Mouse (Mus musculus) myocyte (in vitro differentiated cells): ENCODE measurements around the gene Rtn4. TPM values are rescaled to one million over a fixed set of nuclear protein-coding genes. Genes with fewer than 3 reads are reported as not detected.

Experiments used
- H3K27me3 ChIP-seq: one replicate; pipeline ENCODE4 v1.6.1; 2011; ENCODE audit not compliant: control insufficient read depth, insufficient read depth, insufficient read length
- H3K36me3 ChIP-seq: one replicate; pipeline ENCODE4 v1.6.1; 2011; ENCODE audit not compliant: control insufficient read depth, insufficient read depth
- H3K4me2 ChIP-seq: one replicate; pipeline ENCODE4 v1.6.1; 2011; ENCODE audit warnings: low read depth, control low read depth
- H3K4me3 ChIP-seq: one replicate; pipeline ENCODE4 v1.5.1; 2011; ENCODE audit warnings: mild to moderate bottlenecking, control low read depth, moderate library complexity
- H3K79me2 ChIP-seq: one replicate; pipeline ENCODE4 v1.6.1; 2011; ENCODE audit not compliant: control insufficient read depth, insufficient read depth
- H3ac ChIP-seq: one replicate; pipeline ENCODE4 v1.6.1; 2011; ENCODE audit not compliant: control insufficient read depth, insufficient read length
- CEBPB ChIP-seq: IDR thresholded peaks from 2 replicates; pipeline ENCODE4 v1.6.1; 2011; ENCODE audit warnings: mild to moderate bottlenecking, moderate library complexity; ENCODE audit not compliant: poor library complexity, insufficient read depth, severe bottlenecking
- E2F4 ChIP-seq: IDR thresholded peaks from one replicate; pipeline ENCODE4 v1.6.1; 2011; ENCODE audit warnings: mild to moderate bottlenecking, control low read depth, moderate library complexity; ENCODE audit not compliant: insufficient read depth
- MAX ChIP-seq: IDR thresholded peaks from one replicate; pipeline ENCODE4 v1.6.1; 2011; ENCODE audit warnings: low read depth, mild to moderate bottlenecking, control low read depth
- MYOD1 ChIP-seq, 3 experiments: IDR thresholded peaks; one replicate each; pipeline ENCODE4 v1.6.1; 2011; ENCODE audit warnings: control low read depth in 2 of 3, low read depth in 2 of 3, mild to moderate bottlenecking in 2 of 3, moderate library complexity in 1 of 3; ENCODE audit not compliant: insufficient read length in 2 of 3, control insufficient read depth in 1 of 3
- MYOG ChIP-seq, 3 experiments: IDR thresholded peaks; one replicate each; pipeline ENCODE4 v1.6.1; 2011; ENCODE audit warnings: control low read depth in 2 of 3, low read depth in 2 of 3, mild to moderate bottlenecking in 2 of 3; ENCODE audit not compliant: insufficient read length in 2 of 3, control insufficient read depth in 1 of 3, insufficient read depth in 1 of 3
- POLR2A ChIP-seq: IDR thresholded peaks from one replicate; pipeline ENCODE4 v1.6.1; 2011; ENCODE audit warnings: low read depth, mild to moderate bottlenecking, control low read depth, moderate library complexity; ENCODE audit not compliant: insufficient read length
- POLR2AphosphoS2 ChIP-seq: IDR thresholded peaks from one replicate; pipeline ENCODE4 v1.6.1; 2011; ENCODE audit warnings: low read depth, control low read depth; ENCODE audit not compliant: insufficient read length
- REST ChIP-seq: IDR thresholded peaks from one replicate; pipeline ENCODE4 v1.6.1; 2011; ENCODE audit warnings: mild to moderate bottlenecking, control low read depth, moderate library complexity; ENCODE audit not compliant: insufficient read depth, insufficient read length
- SRF ChIP-seq: IDR thresholded peaks from one replicate; pipeline ENCODE4 v1.6.1; 2011; ENCODE audit warnings: low read depth; ENCODE audit not compliant: control insufficient read depth, insufficient read length
- TCF12 ChIP-seq: IDR thresholded peaks from one replicate; pipeline ENCODE4 v1.6.1; 2011; ENCODE audit warnings: mild to moderate bottlenecking, control low read depth; ENCODE audit not compliant: poor library complexity, insufficient read depth, severe bottlenecking
- TCF3 ChIP-seq: IDR thresholded peaks from one replicate; pipeline ENCODE4 v1.6.1; 2011; ENCODE audit warnings: low read depth, control low read depth; ENCODE audit not compliant: insufficient read length
- USF1 ChIP-seq: IDR thresholded peaks from one replicate; pipeline ENCODE4 v1.6.1; 2011; ENCODE audit warnings: low read depth, mild to moderate bottlenecking, control low read depth, moderate library complexity
- polyA plus RNA-seq: library from polyadenylated mRNA; unstranded; fragments of >200 nt; fragmentation: generic; extraction: Trizol; gene quantifications from one replicate; pipeline ENCODE4 v1.2.1, GENCODE M21; 2012; ENCODE audit warnings: missing spikeins

Gene Rtn4
- polyA plus RNA-seq, 1 experiment = 309 TPM

DNA sequence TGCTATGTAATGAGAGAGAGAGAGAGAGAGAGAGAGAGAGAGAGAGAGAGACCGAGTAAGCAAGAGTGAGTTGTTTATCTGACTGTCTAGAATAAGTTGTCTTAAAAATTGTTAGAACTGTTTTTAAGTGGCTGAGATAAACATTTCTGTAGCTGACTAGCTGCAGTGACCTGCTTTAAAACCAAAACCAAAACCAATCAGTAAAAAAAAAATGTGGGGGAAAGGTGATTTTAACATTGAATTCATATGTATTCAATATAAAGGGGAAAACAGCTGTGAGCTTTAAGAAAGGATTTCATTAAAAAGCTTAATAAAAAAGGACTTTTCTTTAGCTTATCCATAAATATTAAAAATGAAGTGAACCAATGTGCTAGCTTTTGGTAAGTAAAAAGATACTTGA, 26.9 kb downstream of the Rtn4 start:
- H3ac ChIP-seq = no peak overlapping the region
- peak overlapping the region; percentile 14 for H3K4me3 ChIP-seq
- TF ChIP-seq MAX (no peak), MYOD1 (IDR thresholded peaks at IDR 0.05; ENCODE audit: control insufficient read depth in 1 of 3, insufficient read length in 2 of 3, low read depth in 2 of 3) (no peak)
- peaks cover 3% of the 10 kb centered on the region for H3K36me3 ChIP-seq
- H3K27me3 ChIP-seq = no peaks in the 10 kb centered on the region
- H3K4me2 ChIP-seq = peak overlapping the region; percentile 51
- peaks cover 100% of the 10 kb centered on the region for H3K79me2 ChIP-seq

DNA sequence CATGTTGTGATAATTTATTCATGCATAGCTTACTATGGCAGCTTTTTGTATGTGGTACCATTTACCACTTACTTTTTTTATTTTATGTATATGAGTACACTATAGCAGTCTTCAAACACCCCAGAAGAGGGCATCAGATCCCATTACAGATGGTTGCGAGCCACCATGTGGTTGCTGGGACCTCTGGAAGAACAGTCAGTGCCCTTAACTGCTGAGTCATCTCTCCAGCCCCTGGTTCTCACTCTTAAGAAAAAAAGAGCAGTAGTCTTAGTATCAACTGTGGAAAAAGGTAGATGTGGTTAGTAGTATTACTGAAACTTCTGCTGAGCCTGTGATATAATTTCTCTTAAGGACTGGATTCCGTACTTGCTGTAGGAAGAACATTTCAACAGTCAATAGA, 31.5 kb downstream of the Rtn4 start:
- H3K79me2 ChIP-seq = peaks cover 100% of the 10 kb centered on the region
- H3K27me3 ChIP-seq = no peaks in the 10 kb centered on the region
- TF ChIP-seq POLR2AphosphoS2 = no peak
- TF ChIP-seq POLR2A = no peak
- no peak for TF ChIP-seq USF1
- no peak for TF ChIP-seq MAX
- TF ChIP-seq CEBPB = no peak
- no peak for TF ChIP-seq SRF
- no peak for TF ChIP-seq TCF12
- TF ChIP-seq E2F4 = no peak
- no peak for TF ChIP-seq TCF3
- TF ChIP-seq MYOD1 (IDR thresholded peaks at IDR 0.05; ENCODE audit: control insufficient read depth in 1 of 3, insufficient read length in 2 of 3, low read depth in 2 of 3) = no peak
- no peak for TF ChIP-seq REST
- TF ChIP-seq MYOG (IDR thresholded peaks at IDR 0.05; ENCODE audit: control insufficient read depth in 1 of 3, insufficient read depth in 1 of 3, insufficient read length in 2 of 3, low read depth in 2 of 3) = no peak
- no peak overlapping the region for H3K4me2 ChIP-seq
- H3ac ChIP-seq = no peak overlapping the region
- peaks cover 3% of the 10 kb centered on the region for H3K36me3 ChIP-seq
- no peak overlapping the region for H3K4me3 ChIP-seq

DNA sequence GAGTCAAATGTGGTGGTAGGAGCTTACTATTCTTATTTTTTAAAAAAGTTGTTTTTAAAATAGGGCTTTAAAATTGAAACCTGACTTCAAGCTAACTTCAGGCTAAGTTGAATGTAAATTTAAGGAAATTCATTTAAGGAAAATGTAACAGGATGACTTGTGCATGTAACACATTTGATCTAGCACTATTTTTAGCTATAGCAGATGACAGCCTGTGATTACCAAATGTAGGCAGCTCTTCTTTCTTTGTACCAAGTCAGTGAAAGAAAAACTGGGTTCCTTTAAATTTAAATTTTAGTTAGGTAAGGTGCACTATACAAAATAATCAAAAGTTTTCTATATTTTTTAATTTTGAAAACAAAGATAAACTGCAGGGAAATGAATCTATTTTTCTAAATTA, 32.4 kb downstream of the Rtn4 start:
- Histone ChIP-seq H3ac (no peak overlapping the region), H3K27me3 (no peaks in the 10 kb centered on the region), H3K4me3 (no peak overlapping the region), H3K4me2 (no peak overlapping the region), H3K79me2 (peaks cover 100% of the 10 kb centered on the region), H3K36me3 (peaks cover 3% of the 10 kb centered on the region)
- TF ChIP-seq MYOG (IDR thresholded peaks at IDR 0.05; ENCODE audit: control insufficient read depth in 1 of 3, insufficient read depth in 1 of 3, insufficient read length in 2 of 3, low read depth in 2 of 3) (no peak), SRF (no peak), CEBPB (no peak), MYOD1 (IDR thresholded peaks at IDR 0.05; ENCODE audit: control insufficient read depth in 1 of 3, insufficient read length in 2 of 3, low read depth in 2 of 3) (no peak), POLR2AphosphoS2 (no peak), E2F4 (no peak), TCF3 (no peak)

DNA sequence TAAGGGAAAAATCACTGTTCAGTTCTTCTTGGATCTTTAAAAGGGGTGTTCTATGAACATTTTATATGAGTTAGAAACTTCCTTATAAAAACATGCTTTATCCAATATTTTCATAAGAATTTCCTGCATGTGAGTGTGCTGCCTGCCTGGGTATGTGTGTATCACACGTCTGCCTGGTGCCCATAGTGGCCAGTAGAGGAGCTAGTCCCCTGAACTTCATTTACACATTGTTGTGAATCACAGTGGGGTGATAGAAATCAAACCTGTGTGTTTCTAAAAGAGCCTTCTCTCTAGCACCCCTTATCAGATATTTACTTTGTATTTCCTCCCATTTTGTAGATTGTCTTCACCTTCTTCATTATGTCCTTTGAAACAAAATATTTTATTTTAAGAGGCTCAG, 32.9 kb downstream of the Rtn4 start:
- Histone ChIP-seq H3K36me3 (peaks cover 3% of the 10 kb centered on the region), H3K4me2 (no peak overlapping the region), H3ac (no peak overlapping the region), H3K4me3 (no peak overlapping the region), H3K27me3 (no peaks in the 10 kb centered on the region), H3K79me2 (peaks cover 100% of the 10 kb centered on the region)
- TF ChIP-seq MAX = no peak
- TF ChIP-seq POLR2A = no peak
- no peak for TF ChIP-seq MYOG (IDR thresholded peaks at IDR 0.05; ENCODE audit: control insufficient read depth in 1 of 3, insufficient read depth in 1 of 3, insufficient read length in 2 of 3, low read depth in 2 of 3)
- no peak for TF ChIP-seq MYOD1 (IDR thresholded peaks at IDR 0.05; ENCODE audit: control insufficient read depth in 1 of 3, insufficient read length in 2 of 3, low read depth in 2 of 3)
- TF ChIP-seq REST = no peak
- no peak for TF ChIP-seq POLR2AphosphoS2
- no peak for TF ChIP-seq E2F4
- TF ChIP-seq TCF3 = no peak
- no peak for TF ChIP-seq SRF
- no peak for TF ChIP-seq CEBPB
- no peak for TF ChIP-seq USF1
- no peak for TF ChIP-seq TCF12

DNA sequence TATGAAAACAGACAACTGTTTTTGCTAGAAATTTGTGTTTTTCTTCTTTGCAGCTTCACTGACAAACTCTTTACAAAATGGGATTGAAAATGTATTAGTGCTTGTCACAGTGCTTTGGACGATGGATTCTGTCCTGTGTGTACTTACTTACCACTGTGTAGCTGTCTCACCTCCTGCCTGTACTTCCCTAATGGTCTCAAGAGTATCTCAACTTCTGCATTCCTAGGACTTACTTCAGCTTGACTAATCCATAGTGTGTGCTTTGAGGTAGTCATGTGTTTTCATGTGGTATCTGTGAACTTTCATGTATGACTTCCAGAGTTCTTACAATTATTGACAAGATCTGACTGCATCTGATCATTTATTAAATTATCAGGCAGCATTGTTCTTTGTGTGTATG, 35.2 kb downstream of the Rtn4 start:
- no peak overlapping the region for H3K4me3 ChIP-seq
- no peaks in the 10 kb centered on the region for H3K27me3 ChIP-seq
- peaks cover 6% of the 10 kb centered on the region for H3K36me3 ChIP-seq
- peaks cover 100% of the 10 kb centered on the region for H3K79me2 ChIP-seq
- H3ac ChIP-seq = no peak overlapping the region
- H3K4me2 ChIP-seq = no peak overlapping the region
- TF ChIP-seq POLR2A (no peak), SRF (no peak), POLR2AphosphoS2 (no peak), CEBPB (no peak)

DNA sequence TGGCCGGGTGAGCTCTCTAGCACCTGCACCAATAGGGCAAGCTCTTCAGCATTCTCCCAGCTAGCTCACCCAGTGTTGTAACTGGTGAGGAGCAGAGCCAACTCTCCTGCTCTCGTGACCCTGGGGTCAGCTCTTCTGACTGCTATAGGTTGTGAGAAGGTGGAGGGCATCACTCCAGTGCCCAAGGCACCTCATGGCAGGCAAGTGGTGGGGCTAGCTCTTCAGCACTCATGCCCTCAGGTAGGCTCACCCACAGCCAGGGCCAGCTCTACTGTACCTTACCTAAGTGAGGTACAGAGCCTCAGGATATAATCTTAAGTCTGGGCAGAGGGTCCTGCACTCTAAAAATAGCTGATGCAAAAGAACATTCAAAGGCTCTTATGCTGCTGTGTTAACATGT, 47.0 kb downstream of the Rtn4 start:
- no peak overlapping the region for H3ac ChIP-seq
- H3K4me3 ChIP-seq = no peak overlapping the region
- no peak overlapping the region for H3K4me2 ChIP-seq
- H3K36me3 ChIP-seq = peaks cover 74% of the 10 kb centered on the region
- TF ChIP-seq USF1 (no peak), POLR2AphosphoS2 (peak; percentile 23), MYOD1 (IDR thresholded peaks at IDR 0.05; ENCODE audit: control insufficient read depth in 1 of 3, insufficient read length in 2 of 3, low read depth in 2 of 3) (no peak), POLR2A (peak; percentile 8)
- H3K27me3 ChIP-seq = no peaks in the 10 kb centered on the region
- peaks cover 62% of the 10 kb centered on the region for H3K79me2 ChIP-seq
